Mouse (Mus musculus): ENCODE results near the gene Krtap1-5.
A peak's percentile ranks its signal among the peaks of the same experiment; 100 is the strongest.
"Not testable (repeated sequence)": the region's sequence is repeated elsewhere in the genome, so short reads cannot be mapped to it uniquely, and the experiment has no call there.

The Krtap1-5 gene

DNA sequence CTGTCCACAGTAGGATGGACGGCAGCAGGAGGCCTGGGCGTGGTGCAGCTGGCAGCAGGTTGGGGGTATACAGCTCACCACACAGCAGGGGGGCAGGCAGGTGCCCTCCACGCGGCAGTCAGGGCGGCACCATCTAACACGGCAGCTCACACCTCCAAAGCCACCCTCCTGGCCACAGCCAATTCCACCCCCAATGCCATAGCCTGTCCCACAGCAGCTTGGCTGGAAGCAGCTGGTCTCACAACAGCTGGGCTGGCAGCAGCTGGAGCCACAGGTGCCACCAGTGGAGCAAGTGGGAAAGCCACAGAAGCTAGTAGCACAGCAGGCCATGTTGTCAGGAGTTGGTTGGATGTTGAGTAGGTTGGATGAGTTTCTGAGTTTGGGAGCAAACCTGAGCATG lies at the start of gene Krtap1-5:
Krtap1-5 (minus strand) TSS at position 381 of the 400 bp plus-strand sequence.
- no peak for DNase-seq

DNA sequence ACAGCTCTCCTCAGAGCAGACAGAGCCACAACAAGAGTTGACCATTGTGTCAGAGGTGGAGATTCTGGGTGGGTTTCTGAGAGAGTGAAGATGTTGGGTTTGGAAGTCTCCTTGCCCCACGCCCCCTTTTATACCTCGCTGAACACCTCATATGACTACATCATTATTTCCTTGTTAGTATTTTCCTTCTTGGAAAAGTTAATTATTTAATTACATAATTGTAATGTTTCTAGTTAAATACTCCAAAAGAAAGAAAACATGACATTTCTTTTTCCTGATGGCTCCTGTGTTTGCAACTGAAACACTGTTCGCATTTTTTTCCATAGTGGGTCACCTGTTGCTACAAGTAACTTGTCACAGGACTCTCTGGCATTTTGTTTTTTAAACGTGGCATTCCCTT lies 47.3 kb upstream of the Krtap1-5 start, which contains the start of gene Krtap4-1:
Krtap4-1 (minus strand) TSS at position 101 of the 400 bp plus-strand sequence.
- no peak for DNase-seq

DNA sequence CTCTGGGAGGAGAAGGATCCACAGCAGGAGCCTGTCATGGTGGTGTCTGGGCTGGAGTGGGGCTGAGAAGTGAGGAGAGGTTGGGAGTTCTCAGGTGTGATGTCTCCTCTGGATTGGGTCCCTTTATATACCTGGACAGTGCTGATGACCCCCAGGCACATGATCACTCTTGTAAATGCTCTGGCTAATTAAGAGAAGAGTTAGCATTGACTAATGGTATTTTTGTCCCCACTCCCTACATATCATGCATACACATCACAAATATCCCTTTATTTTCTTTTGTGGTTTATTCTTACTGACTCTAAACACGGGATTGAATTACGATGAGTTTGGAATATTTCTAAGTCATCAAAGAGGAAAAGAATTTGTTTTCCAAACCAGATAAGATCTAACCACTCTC lies 39.5 kb upstream of the Krtap1-5 start, which contains the start of gene Gm11562:
Gm11562 (minus strand) TSS at position 101 of the 400 bp plus-strand sequence.
- DNase-seq, result no peak

DNA sequence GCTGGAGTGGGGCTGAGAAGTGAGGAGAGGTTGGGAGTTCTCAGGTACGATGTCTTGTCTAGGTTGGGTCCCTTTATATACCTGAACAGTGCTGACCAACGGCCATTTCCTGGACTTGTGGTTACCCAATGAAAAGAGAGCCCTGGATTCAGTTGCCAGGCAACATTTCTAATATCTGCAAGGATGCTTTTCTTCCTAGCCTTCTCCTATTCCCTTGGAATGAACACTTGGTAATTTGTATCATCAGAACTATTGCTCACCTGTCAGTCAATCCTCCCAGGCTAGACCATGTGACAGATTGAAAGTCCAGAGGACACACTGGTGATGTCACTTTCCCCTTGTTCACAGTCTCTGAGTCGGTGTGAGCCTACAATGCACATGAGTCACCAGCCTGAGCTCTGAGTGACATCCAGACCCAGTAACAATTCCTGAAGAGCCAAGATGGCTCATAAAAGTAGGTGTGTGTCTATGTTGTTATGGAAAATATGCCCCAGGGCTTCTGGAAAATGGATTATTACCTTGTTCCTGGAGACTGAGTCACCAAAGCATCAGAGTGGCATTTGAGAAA lies 34.1 kb upstream of the Krtap1-5 start, which contains the start of gene Krtap2-4:
Krtap2-4 (minus strand) TSS at position 51 of the 568 bp plus-strand sequence.
- no peak for DNase-seq

DNA sequence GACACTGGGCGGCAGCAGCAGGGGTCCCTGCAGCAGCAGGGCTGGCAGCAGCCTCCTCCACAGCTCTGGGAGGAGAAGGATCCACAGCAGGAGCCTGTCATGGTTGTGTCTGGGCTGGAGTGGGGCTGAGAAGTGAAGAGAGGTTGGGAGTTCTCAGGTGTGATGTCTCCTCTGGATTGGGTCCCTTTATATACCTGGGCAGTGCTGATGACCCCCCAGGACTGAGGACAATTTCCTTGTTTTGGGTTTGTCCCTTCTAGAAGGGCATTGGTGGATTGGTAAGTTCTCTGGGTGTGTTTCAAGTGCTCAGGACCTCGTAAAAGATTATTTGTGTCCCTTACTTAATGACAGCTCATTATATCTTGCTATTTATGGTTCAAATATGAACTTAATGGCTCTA lies 29.3 kb upstream of the Krtap1-5 start, which contains the start of gene Gm11937:
Gm11937 (minus strand) TSS at position 101 of the 400 bp plus-strand sequence.
- DNase-seq, result not testable (repeated sequence)

DNA sequence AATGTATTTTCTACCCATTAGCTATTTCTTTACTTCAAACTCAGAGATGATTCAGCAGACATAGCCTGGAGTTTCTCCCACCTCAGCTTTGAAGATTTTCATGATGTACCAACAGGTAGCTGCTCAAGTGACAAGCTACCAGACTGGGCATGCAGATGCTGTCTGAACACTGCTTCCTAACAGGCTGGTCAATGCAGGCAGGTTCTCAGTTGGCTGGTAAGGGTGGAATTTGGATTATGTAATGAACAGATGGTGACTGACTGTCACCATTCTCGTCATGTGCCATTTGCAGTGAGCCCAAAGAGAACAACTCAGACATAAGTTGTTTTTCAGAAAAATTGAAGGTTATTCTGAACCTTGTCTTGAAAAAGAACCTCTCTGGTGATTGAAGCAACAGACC lies 28.3 kb upstream of the Krtap1-5 start:
- no peak for DNase-seq

DNA sequence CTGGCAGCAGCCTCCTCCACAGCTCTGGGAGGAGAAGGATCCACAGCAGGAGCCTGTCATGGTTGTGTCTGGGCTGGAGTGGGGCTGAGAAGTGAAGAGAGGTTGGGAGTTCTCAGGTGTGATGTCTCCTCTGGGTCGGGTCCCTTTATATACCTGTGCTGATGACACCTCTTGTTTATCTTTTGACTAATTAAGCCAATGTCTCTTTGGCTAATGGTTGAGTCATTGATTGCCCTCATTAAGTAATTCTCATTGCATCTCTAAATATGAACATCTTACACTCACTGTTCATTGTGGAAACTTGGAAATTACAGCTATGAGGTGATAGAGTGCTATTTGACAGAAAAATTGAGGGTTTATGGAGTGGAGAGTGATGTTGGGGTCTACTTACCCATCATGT lies 22.4 kb upstream of the Krtap1-5 start, which contains the start of gene Gm11938:
Gm11938 (minus strand) TSS at position 101 of the 400 bp plus-strand sequence.
- not testable (repeated sequence) for DNase-seq

DNA sequence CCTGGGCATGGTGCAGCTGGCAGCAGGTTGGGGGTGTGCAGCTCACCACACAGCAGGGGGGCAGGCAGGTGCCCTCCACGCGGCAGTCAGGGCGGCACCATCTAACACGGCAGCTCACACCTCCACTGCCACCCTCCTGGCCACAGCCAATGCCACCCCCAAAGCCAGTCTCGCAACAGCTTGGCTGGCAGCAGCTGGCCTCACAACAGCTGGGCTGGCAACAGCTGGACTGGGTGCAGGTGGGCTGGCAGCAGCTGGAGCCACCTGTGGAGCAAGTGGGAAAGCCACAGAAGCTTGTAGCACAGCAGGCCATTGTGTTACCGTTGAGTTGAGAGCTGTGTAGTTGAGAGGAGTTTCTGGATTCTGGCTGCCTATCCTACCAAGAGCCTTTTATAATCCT lies 16.9 kb upstream of the Krtap1-5 start, which contains the start of gene Krtap9-3:
Krtap9-3 (minus strand) TSS at position 364 of the 400 bp plus-strand sequence.
- DNase-seq, result not testable (repeated sequence)

DNA sequence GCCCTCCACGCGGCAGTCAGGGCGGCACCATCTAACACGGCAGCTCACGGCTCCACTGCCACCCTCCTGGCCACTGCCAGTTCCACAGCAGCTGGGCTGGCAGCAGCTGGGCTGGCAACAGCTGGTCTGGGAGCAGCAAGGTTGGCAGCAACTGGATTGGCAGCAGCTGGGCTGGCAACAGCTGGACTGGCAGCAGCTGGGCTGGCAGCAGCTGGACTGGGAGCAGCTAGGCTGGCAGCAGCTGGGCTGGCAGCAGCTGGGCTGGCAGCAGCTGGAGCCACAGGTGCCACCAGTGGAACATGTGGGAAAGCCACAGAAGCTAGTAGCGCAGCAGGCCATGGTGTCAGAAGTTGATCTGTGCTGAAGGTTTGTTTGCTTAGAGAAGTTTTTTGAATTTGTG lies 10.2 kb upstream of the Krtap1-5 start, which contains the start of gene Krtap1-3:
Krtap1-3 (minus strand) TSS at position 359 of the 400 bp plus-strand sequence.
- no peak for DNase-seq

DNA sequence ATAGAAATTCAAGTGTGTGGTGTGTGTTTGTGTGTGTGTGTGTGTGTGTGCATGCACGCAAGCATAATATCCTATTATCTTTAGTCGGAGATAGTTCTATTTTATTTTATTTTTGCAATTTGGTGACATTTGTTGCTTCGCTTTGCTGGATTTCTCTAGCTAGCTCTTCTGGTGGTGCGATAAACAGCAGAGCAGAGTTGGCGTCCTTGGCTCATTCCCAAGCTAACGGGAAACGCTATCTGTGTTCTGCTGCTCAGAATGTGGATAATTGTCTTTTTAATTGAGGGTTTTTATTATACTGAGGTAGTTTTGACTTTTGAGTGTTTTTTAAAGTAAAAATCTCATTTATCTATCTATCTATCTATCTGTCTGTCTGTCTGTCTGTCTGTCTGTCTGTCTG lies 4.3 kb upstream of the Krtap1-5 start:
- no peak for DNase-seq

DNA sequence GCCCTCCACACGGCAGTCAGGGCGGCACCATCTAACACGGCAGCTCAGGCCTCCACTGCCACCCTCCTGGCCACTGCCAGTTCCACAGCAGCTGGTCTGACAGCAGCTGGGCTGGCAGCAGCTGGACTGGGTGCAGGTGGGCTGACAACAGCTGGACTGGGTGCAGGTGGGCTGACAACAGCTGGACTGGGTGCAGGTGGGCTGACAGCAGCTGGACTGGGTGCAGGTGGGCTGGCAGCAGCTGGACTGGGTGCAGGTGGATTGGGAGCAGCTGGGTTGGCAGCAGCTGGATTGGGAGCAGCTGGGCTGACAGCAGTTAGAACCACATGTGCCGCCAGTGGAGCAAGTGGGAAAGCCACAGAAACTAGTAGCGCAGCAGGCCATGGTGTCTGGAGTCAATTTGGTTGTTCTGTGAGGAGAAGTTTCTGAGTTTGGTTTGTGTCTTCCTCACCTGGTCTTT lies 2.5 kb upstream of the Krtap1-5 start, which contains the start of gene Krtap1-4:
Krtap1-4 (minus strand) TSS at position 410 of the 460 bp plus-strand sequence.
- DNase-seq, result no peak

DNA sequence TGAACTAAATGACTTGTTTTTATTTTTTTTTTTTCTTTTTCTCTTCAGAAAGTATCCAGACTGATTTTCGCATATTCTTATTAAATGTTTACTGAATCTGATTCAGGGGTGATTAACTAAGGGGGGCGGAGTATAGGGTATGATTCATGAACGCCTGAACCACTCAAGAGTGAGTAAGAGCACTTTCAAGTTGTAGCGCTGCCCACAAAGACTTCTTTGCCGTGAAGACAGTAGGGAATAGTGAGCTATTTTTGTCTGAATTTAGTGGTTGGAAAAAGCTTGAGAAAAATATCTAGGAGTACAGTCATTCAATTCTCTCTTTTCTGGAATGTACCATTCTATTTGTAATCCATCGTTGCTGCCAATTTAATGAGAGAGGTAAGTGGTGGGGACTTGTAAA lies 748 bp upstream of the Krtap1-5 start:
- peak in 1 of 2 experiments; percentile 17 for DNase-seq

DNA sequence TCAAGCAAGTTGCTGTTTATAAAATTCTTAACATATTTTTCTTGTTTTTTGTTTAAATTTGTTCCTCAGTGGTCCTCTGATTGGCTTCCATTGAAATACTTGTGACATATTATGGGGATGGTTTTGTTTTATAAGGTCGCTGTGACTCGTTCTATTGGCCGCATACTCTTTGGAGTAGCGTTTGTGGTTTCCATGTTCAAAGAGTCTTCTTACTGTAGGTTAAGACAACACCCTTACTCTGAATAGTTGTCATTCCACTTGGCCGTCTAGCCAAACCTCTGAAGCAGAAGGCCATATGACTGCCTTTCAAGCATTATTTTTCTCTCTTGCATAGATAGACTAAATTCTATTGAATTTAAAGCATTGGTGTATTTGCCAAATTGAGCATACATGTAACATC lies 235 bp upstream of the Krtap1-5 start:
- DNase-seq, result no peak

DNA sequence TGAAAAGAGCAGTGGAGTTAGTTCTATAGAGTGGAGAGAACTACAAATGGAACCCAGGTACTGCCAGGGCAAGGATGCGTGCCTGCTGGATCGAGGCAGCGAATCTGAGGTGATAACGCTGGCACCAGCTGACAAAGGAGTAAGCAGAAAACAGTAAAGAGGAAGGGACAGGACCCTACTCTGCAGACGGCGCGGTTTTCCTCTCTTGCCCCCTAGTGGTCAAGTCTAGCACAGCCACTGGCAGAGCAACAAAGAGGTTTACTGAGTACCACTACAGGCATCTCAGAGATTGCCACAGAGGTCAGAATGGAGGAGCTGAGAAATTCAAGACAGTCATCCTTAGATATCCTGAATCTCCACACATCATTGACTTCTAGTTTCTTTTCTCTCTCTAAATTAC lies 6.7 kb downstream of the Krtap1-5 start:
- peak; percentile 72 to 76 for DNase-seq

DNA sequence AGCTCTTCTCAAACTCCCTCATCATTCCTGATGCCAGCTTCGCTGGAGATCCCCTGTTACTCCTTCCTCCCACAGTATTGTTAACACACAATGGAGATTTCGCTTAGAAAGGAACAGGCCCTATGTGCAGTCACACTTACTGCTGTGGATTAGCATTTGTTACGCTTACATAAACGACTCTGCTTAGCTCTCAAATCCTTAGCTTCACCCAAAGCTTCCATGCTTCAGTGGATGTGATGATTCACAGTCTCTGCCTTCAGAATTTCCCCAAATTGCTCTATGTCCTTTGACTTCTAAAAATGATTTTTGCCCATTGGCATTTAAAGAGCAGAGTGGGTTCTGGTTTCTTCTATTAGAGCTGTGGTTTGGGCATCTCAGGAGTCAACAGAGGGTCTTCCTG lies 7.7 kb downstream of the Krtap1-5 start:
- no peak for DNase-seq

DNA sequence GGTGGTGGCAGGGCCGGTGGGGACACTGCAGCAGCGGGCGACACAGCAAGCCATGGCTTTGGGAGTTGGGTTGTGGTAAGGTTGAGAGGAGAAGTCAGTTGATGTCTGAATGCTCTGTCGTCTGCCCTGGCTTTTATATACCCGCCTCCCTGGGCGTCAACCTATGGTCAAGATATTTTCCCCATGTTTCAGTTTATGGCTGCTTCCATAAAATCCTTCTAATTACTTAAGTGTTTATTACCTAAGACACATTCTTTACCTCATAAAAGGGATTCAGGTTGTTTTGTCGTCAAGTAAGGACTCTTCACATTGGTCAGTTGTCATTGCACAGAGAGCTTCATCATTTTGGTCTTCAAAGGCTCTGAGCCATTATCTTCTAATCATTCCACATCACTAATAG lies 14.3 kb downstream of the Krtap1-5 start, which contains the start of gene Krtap3-1:
Krtap3-1 (minus strand) TSS at position 101 of the 400 bp plus-strand sequence.
- no peak for DNase-seq

DNA sequence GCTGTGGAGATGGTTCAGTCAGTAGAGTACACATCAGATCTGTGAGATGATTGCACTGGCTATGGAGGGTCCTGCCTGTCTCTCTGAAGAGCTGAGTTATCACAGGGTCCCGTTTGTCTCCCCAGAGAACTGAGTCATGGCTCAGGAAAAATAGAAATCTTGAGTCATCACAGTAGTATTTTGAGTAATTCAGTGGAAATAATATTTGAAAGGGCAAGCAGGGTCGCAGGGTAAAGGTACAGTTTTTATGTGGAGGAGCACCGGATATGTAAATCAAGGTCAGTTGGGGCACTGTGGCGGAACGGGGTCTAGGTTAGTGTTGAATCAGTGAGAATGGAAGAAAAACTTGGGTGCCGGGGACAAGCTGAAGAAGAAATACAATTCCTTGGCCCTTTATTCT lies 18.2 kb downstream of the Krtap1-5 start:
- no peak for DNase-seq

DNA sequence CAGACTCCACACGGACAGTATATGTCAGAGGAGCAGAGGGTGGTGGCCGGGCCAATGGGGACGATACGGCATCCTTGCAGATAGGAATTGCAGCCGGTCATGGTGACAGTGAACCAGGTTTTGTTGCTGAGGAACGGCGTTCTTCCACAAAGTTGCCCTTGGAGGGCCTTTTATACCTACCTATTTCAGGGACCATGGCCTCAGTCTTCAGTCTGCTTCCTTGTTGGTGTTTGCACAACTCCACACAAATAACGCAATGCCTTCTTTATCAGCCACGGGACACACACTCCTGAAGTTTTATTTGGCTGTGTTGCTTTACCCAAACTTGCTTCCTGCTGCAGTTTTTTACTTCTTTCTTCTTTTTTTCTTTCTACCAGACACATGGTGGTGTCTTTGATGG lies 21.4 kb downstream of the Krtap1-5 start, which contains the start of gene Gm11939:
Gm11939 (minus strand) TSS at position 101 of the 400 bp plus-strand sequence.
- no peak for DNase-seq

DNA sequence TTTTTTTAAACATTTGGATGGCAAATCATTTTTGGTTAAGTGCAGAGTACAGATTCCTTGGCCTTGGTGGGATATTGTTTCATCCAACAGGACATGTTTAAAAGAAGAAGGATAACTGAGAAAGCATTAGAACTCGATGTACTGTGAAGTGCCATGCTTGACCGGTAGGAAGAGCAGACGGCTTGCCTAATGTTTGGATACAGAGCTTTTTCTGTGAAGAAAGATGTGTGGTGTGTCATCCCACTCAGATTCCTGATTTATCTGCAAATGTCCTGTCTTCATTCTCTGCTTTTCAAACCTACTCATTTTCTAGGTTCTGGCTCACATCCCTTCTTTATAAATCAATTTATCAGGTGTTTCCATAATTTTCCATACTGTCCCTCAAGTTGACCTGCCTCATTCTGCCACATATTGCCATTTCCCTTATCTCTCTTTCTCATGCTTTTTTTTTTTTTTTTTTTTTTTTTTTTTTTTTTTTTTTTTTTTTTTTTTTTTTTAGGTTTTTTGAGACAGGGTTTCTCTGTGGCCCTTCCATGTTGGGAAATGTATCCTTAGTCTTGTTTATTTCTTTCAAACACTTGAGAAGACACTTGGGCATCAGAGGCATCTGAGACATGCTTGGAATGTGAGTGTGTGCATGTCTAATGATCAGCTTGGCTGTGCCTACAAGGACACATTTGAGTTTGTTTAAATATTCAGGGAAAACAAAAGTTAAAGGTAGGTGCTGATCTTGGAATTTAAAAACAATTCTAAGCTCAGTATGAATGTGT lies 22.7 kb downstream of the Krtap1-5 start:
- no peak for DNase-seq

DNA sequence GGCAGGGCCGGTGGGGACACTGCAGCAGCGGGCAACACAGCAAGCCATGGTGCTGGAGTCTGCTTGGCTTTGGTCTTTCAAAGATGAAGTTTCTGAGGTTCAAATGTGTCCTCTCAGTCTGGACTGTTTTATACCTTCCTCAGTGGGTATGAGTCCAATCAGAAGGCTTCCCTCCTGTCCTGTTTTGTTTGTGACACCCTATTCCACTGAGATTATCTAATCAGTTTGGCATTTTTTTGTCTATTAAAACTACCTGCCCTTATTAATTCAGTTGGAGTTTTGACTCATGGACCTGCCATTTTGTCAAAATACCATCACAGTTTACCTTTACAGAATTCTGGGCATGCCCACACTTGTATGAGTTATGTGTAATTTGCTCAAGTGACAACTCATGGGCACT lies 24.1 kb downstream of the Krtap1-5 start, which contains the start of gene Krtap3-2:
Krtap3-2 (minus strand) TSS at position 101 of the 400 bp plus-strand sequence.
- DNase-seq, result no peak

DNA sequence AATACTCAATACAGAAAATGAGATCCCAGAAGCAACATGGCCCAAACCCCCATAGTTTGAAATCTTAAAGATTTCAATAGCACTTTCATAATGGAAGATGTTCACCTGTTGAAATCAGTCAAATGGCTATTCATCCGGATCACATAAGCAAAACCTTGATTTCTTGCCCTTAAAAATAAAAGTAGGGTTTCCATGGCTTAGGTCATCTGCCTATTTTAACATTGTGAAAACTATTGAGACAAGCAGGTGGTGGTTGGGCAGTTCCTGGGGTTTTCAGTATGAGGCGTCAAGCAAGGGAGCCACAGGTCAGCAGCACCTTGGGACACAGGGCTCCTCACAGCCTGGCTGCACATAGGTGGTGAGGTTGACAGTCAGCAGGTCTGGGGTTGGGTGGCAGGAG lies 24.6 kb downstream of the Krtap1-5 start:
- DNase-seq, result no peak

DNA sequence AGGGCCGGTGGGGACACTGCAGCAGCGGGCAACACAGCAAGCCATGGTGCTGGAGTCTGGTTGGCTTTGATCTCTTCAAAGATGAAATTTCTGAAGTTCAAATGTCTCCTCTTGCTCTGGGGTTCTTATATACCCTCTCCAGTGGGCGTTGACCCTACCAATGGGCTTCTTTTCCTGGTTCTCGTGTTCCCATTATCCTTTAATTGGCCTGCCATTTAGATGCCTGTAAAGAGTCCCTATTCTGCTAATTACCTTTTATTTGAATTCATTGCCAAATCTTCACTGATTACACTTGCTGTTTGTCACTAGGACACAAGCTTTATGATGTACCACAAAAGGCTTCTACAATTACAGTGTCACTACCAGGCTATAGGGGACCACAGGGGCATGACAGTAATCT lies 30.1 kb downstream of the Krtap1-5 start, which contains the start of gene Krtap3-3:
Krtap3-3 (minus strand) TSS at position 101 of the 400 bp plus-strand sequence.
- no peak for DNase-seq

DNA sequence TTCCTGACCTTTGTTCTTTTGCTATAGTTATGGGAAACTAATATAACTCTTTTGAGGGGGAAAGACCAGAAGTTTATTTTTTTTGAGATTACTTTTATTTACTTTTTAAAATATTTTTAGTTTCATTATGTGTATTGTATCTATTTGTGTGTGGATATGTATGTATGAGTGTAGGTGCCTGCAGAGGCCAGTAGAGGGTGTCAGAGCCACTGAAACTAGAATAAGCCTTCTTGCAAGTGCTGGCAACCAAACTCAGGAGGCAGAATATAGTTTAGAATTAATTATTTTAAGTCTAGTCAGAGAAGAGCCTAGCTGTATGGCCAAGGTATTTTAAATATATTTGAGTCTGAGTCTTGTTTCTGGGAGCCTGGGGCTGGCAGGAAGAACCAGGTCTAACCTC lies 32.9 kb downstream of the Krtap1-5 start:
- no peak for DNase-seq
